Mouse (Mus musculus) layer of hippocampus, adult 6 months (tissue): ENCODE measurements around the gene Prh1. TPM values are rescaled to one million over a fixed set of nuclear protein-coding genes. Genes with fewer than 3 reads are reported as not detected.

Experiments
- long read RNA-seq, 2 experiments: library from polyadenylated mRNA; unstranded; transcript quantifications; one replicate each; pipeline ENCODE4 v2.0.0; 2019 to 2020
- polyA plus RNA-seq: library from polyadenylated mRNA; unstranded; fragments of <200 nt; fragmentation: Nextera tagmentation; gene quantifications from 2 replicates; pipeline ENCODE4 v1.2.3, GENCODE M21; 2021

Gene Prh1
- polyA plus RNA-seq = not detected in 2 replicates
- long read RNA-seq, experiment 1 = 0 reads
- long read RNA-seq, experiment 2 = 0 reads

GRCm38 (mm10) chr6:132569509-132569908 lies at the start of gene Prh1:
Prh1 (plus strand) TSS chr6:132569809.

GRCm38 (mm10) chr6:132595613-132596012 lies 26.0 kb downstream of the Prh1 start, which contains the start of gene Prp2:
Prp2 (plus strand) TSS chr6:132595913.

Other genes starting within 250 kb of the Prh1 start
- not detected in 2 replicates for gene Gm8882, start 205.7 kb upstream of the Prh1 start, polyA plus RNA-seq
- gene Prp2, start 26.1 kb downstream of the Prh1 start, polyA plus RNA-seq = not detected in 2 replicates
- gene A630073D07Rik, start 81.7 kb downstream of the Prh1 start, polyA plus RNA-seq = not detected in 2 replicates
- gene Tas2r120, start 87.1 kb downstream of the Prh1 start, polyA plus RNA-seq = not detected in 2 replicates
- gene Tas2r121, start 131.2 kb downstream of the Prh1 start, polyA plus RNA-seq = not detected in 2 replicates
- gene Tas2r122, start 142.1 kb downstream of the Prh1 start, polyA plus RNA-seq = not detected in 2 replicates
- gene Tas2r115, start 168.2 kb downstream of the Prh1 start, polyA plus RNA-seq = not detected in 2 replicates
- gene Tas2r124, start 184.9 kb downstream of the Prh1 start, polyA plus RNA-seq = not detected in 2 replicates
- gene Tas2r102, start 192.3 kb downstream of the Prh1 start, polyA plus RNA-seq = not detected in 2 replicates
- gene Tas2r136, start 208.4 kb downstream of the Prh1 start, polyA plus RNA-seq = not detected in 2 replicates
- gene Tas2r117, start 233.0 kb downstream of the Prh1 start, polyA plus RNA-seq = not detected in 2 replicates